Mouse (Mus musculus): ENCODE results near the gene Fgfbp1. TPM values are rescaled to one million over a fixed set of nuclear protein-coding genes. Genes with fewer than 3 reads are reported as not detected.

Gene Fgfbp1
- polyA plus RNA-seq, 1 experiment, result 0.78 TPM

GRCm38 (mm10) chr5:43970532-43970931 lies 11.0 kb downstream of the Fgfbp1 start:
- no peak for DNase-seq
- Histone ChIP-seq H3K4me1 (replicated peaks; ENCODE audit: control insufficient read depth, insufficient read depth, low read length) (peaks cover 10% of the 10 kb centered on the region), H3K27ac (ENCODE audit: control insufficient read depth, insufficient read depth, low read length) (no peak overlapping the region), H3K4me3 (ENCODE audit: control insufficient read depth, insufficient read depth, low read length) (no peak overlapping the region), H3K27me3 (ENCODE audit: control insufficient read depth, insufficient read depth, low read length) (no peaks in the 10 kb centered on the region), H3K36me3 (ENCODE audit: control insufficient read depth, insufficient read depth, low read length) (no peaks in the 10 kb centered on the region)
- TF ChIP-seq POLR2A (IDR thresholded peaks at IDR 0.05; ENCODE audit: control insufficient read depth, extremely low read depth, insufficient read depth, low read length, poor library complexity) (no peak), CTCF (IDR thresholded peaks at IDR 0.05; ENCODE audit: borderline replicate concordance, control insufficient read depth, extremely low read depth, insufficient read depth, low read length, poor library complexity) (no peak)
- WGBS, result 89% methylated on average over 2 of the region's 2 CpGs

GRCm38 (mm10) chr5:43968634-43969033 lies 12.9 kb downstream of the Fgfbp1 start:
- WGBS, result 92% methylated on average over 2 of the region's 2 CpGs

GRCm38 (mm10) chr5:43961056-43961455 lies 20.5 kb downstream of the Fgfbp1 start:
- Histone ChIP-seq H3K4me3 (ENCODE audit: control insufficient read depth, insufficient read depth, low read length) (no peak overlapping the region), H3K27ac (ENCODE audit: control insufficient read depth, insufficient read depth, low read length) (no peak overlapping the region), H3K27me3 (ENCODE audit: control insufficient read depth, insufficient read depth, low read length) (no peaks in the 10 kb centered on the region), H3K36me3 (ENCODE audit: control insufficient read depth, insufficient read depth, low read length) (no peaks in the 10 kb centered on the region), H3K4me1 (replicated peaks; ENCODE audit: control insufficient read depth, insufficient read depth, low read length) (no peaks in the 10 kb centered on the region)
- TF ChIP-seq POLR2A (IDR thresholded peaks at IDR 0.05; ENCODE audit: control insufficient read depth, extremely low read depth, insufficient read depth, low read length, poor library complexity) (no peak), CTCF (IDR thresholded peaks at IDR 0.05; ENCODE audit: borderline replicate concordance, control insufficient read depth, extremely low read depth, insufficient read depth, low read length, poor library complexity) (no peak)
- peak; percentile 20 for DNase-seq
- WGBS, result 69% methylated on average over 3 of the region's 3 CpGs

More at GRCm38 (mm10) chr5:43968634-43969033, 12.9 kb downstream of the Fgfbp1 start:
- H3K36me3 ChIP-seq (ENCODE audit: control insufficient read depth, insufficient read depth, low read length), result no peaks in the 10 kb centered on the region
- no peak overlapping the region for H3K27ac ChIP-seq (ENCODE audit: control insufficient read depth, insufficient read depth, low read length)
- no peaks in the 10 kb centered on the region for H3K27me3 ChIP-seq (ENCODE audit: control insufficient read depth, insufficient read depth, low read length)
- DNase-seq, result no peak
- no peak overlapping the region for H3K4me3 ChIP-seq (ENCODE audit: control insufficient read depth, insufficient read depth, low read length)
- peaks cover 10% of the 10 kb centered on the region for H3K4me1 ChIP-seq (replicated peaks; ENCODE audit: control insufficient read depth, insufficient read depth, low read length)
- TF ChIP-seq POLR2A (IDR thresholded peaks at IDR 0.05; ENCODE audit: control insufficient read depth, extremely low read depth, insufficient read depth, low read length, poor library complexity) (no peak), CTCF (IDR thresholded peaks at IDR 0.05; ENCODE audit: borderline replicate concordance, control insufficient read depth, extremely low read depth, insufficient read depth, low read length, poor library complexity) (no peak)

- Histone ChIP-seq H3K36me3 (ENCODE audit: control insufficient read depth, insufficient read depth, low read length) (no peaks in the 10 kb centered on the region), H3K27ac (ENCODE audit: control insufficient read depth, insufficient read depth, low read length) (no peak overlapping the region), H3K4me3 (ENCODE audit: control insufficient read depth, insufficient read depth, low read length) (no peak overlapping the region), H3K27me3 (ENCODE audit: control insufficient read depth, insufficient read depth, low read length) (no peaks in the 10 kb centered on the region), H3K4me1 (replicated peaks; ENCODE audit: control insufficient read depth, insufficient read depth, low read length) (no peaks in the 10 kb centered on the region)
- 95% methylated on average over 3 of the region's 3 CpGs for WGBS
- no peak for DNase-seq
- no peak for TF ChIP-seq CTCF (IDR thresholded peaks at IDR 0.05; ENCODE audit: borderline replicate concordance, control insufficient read depth, extremely low read depth, insufficient read depth, low read length, poor library complexity)
- TF ChIP-seq POLR2A (IDR thresholded peaks at IDR 0.05; ENCODE audit: control insufficient read depth, extremely low read depth, insufficient read depth, low read length, poor library complexity), result no peak
Measured at GRCm38 (mm10) chr5:43959884-43960440, 21.6 kb downstream of the Fgfbp1 start.

GRCm38 (mm10) chr5:43953241-43953640 lies 28.3 kb downstream of the Fgfbp1 start:
- peaks cover 5% of the 10 kb centered on the region for H3K4me1 ChIP-seq (replicated peaks; ENCODE audit: control insufficient read depth, insufficient read depth, low read length)
- TF ChIP-seq CTCF (IDR thresholded peaks at IDR 0.05; ENCODE audit: borderline replicate concordance, control insufficient read depth, extremely low read depth, insufficient read depth, low read length, poor library complexity), result no peak
- no peak for TF ChIP-seq POLR2A (IDR thresholded peaks at IDR 0.05; ENCODE audit: control insufficient read depth, extremely low read depth, insufficient read depth, low read length, poor library complexity)
- WGBS, result 100% methylated on average over 1 of the region's 1 CpGs
- no peak overlapping the region for H3K27ac ChIP-seq (ENCODE audit: control insufficient read depth, insufficient read depth, low read length)
- no peak for DNase-seq
- no peak overlapping the region for H3K4me3 ChIP-seq (ENCODE audit: control insufficient read depth, insufficient read depth, low read length)
- H3K36me3 ChIP-seq (ENCODE audit: control insufficient read depth, insufficient read depth, low read length), result no peaks in the 10 kb centered on the region
- H3K27me3 ChIP-seq (ENCODE audit: control insufficient read depth, insufficient read depth, low read length), result no peaks in the 10 kb centered on the region

GRCm38 (mm10) chr5:43948748-43949275 lies 32.8 kb downstream of the Fgfbp1 start:
- DNase-seq, result peak; percentile 23
- no peak overlapping the region for H3K4me3 ChIP-seq (ENCODE audit: control insufficient read depth, insufficient read depth, low read length)
- peaks cover 15% of the 10 kb centered on the region for H3K4me1 ChIP-seq (replicated peaks; ENCODE audit: control insufficient read depth, insufficient read depth, low read length)
- no peaks in the 10 kb centered on the region for H3K36me3 ChIP-seq (ENCODE audit: control insufficient read depth, insufficient read depth, low read length)
- WGBS, result 8% methylated on average over 8 of the region's 8 CpGs
- H3K27me3 ChIP-seq (ENCODE audit: control insufficient read depth, insufficient read depth, low read length), result no peaks in the 10 kb centered on the region
- TF ChIP-seq CTCF (IDR thresholded peaks at IDR 0.05; ENCODE audit: borderline replicate concordance, control insufficient read depth, extremely low read depth, insufficient read depth, low read length, poor library complexity), result no peak
- no peak for TF ChIP-seq POLR2A (IDR thresholded peaks at IDR 0.05; ENCODE audit: control insufficient read depth, extremely low read depth, insufficient read depth, low read length, poor library complexity)
- peak overlapping the region; percentile 29; the same call in 1 of the 2 replicates for H3K27ac ChIP-seq (ENCODE audit: control insufficient read depth, insufficient read depth, low read length)
